Mouse (Mus musculus): ENCODE results near the gene Tmem131. TPM values are rescaled to one million over a fixed set of nuclear protein-coding genes. Genes with fewer than 3 reads are reported as not detected.

The Tmem131 gene
- total RNA-seq, 2 experiments from 2014 or later = 44.4 to 58.3 TPM

DNA sequence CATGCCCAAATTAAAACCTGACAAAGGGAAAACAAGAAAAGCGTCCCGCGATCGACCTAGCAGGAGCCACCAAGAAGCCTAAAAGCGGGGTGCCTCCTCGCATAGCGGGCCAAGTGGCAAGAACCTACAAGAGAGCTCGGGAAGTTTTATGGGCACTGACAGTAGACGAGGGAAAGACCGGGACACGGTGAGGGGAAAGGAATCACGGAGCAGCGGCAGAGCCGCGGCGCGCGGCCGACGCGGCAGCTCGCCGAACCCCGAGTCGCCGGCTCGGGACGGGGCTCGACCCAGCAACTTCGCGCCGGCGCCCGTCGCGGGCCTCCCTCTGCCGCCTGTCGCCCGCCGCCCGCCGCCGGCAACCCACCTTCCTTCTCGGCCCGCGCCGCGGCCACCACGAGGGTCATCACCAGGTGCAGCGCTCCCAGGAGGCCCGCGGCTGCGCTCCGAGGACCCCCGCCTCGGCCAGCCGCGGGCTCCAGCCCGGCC is 4.6 kb downstream of the Tmem131 start:
- DNase-seq = peak; percentile 58

DNA sequence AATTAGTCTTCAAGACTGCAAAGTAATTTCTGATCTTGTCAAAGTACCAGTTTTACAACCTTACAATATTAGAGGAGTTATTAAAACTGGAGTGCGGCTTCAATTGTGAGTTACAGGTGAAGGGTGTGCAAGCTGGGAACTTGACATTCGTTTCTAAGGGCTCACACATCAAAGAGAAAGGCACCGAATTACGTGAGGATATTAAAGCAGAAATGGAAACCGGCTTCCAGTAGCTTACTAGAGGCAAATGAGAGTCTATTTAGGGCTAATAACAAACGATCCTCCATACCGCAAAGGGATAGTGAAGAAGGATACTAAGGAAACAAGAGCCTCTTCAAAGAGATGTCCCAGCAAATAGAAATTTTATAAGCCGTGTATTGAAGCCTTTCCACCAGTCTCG is 5.1 kb downstream of the Tmem131 start:
- DNase-seq = no peak

DNA sequence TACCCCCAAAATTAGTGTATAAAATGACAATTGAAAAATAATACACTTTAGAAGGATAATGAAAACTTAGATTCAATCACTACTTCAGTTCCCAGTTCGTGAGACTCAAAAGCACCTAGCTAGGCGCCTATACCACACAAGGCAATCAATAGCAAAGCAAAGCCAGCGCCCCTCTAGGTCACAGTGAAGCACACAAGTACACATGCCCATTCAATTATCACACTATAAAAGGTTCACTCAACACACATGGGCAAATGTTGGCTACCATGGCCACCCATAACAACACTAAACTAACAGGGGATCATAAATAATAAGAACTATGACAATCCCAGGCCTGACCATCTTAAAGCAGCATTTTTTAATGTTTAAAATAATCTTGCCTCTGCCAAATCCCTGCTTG is 5.8 kb downstream of the Tmem131 start:
- no peak for DNase-seq

DNA sequence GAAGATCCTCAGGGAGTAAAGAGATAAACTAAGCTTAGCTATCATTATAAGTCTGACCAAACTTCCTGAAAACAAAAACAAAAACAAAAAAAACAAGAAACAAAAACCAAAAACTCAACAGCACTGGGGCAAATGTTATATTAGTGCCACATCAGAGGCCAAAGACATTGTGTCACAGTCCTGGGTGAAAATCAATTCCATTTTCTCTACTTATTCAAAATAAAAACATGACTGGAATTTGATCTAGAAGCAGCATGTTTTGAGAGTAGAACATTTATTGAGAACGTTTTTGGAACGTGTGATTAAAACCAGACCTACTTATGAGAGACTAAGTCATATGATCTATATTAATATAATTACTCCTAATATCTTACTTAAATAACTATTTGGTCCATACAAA is 6.5 kb downstream of the Tmem131 start:
- DNase-seq = no peak

DNA sequence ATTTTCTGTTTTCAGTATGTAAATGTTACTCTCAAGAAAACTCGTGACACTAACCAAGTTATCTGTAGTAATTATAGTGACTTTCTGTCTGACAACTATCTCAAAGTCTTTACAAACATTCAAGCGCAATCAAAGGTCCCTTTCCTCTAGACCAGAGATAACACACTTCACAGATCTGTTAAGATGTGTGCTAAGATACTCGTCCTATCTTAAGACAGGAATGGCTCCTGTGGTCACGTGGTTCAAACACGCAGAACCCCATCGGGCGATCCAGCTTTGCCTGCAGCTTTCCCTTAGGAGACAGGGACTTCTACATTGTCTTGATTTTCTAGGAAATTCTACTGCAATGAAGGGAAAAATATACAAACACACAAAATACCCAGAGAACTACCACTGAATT is 6.9 kb downstream of the Tmem131 start:
- DNase-seq = no peak

DNA sequence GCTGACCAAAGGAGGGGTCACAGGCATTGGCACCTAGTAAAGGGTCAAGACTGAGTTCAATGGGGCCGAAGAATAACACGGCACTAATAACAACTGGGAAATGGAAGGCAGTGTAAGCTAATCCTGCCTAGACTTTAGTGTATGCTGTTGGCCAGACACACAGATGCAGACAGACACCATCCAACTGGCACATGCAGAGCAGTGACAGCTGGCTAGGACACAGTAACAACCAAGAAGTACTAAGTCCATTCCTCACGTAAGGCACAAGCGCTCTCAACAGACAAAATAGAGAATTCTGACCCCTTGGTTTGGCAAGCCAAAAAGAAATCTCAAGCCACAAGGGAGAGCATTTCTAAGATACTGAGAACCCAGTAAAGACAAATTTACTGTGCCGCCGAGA is 8.7 kb downstream of the Tmem131 start:
- DNase-seq = no peak

DNA sequence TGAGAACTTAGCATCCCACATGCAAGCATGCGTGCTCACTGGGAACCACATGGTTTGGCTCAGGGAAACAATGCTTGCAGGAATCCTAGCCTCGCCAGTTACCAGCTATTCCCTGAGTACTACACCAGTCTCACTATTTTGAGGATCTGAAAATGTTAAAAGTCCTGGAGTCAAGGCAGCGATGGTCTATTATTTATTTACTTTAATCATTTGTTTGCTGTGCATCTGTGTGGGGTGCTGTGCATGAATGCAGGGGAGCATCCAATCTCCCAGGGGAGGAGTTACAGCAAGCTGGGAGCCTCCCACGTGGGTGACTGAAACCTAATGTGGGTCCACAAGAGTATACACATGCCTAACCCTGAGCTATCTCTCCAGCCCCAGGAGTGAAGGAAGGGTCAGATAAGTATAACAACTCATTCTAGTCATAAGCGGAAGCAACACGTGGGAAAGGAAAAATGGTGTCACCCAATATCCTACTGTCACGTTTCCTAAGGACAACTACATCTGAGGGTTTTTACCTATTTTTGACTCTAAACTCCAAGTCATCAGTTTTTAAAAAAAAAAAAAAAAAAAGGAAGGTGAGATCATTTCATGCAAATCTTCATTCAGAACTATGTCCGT is 9.4 kb downstream of the Tmem131 start:
- no peak for DNase-seq

DNA sequence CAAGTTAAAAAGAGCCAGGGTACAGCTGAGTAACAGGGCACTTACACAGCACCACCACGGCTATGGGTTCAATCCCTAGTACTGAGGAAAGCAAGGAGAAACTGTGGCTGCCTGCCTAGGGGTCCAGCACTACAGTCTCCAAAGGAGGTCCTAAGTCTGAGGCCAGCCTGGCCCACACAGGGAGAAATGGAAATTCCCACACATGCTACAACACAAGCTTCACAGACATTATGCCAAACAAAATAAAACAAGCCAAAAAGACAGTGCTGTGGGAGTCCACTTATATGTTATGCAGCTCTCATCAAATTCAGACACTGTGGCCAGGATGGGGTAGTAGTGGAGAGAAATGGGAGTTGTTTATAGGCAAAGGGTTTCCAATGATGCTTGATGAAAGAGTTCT is 11.2 kb downstream of the Tmem131 start:
- DNase-seq = no peak

DNA sequence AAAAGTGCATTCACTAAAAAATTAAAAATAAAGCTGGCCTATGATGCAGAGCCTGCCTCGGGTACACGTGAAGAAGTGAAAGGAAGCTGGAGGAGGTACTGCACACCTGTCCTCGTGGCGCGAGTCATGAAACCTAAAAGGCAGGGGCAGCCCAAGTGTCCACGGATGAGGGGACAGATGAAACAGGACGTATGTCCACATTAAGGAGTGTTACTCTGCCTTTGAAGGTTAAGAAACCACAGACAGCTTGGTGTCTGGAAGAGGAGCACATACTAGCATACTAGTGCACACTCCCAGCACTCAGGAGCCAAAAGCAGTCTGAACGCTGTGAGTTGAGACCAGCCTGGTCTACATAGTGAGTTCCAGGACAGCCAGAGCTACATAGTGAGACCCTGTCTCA is 12.6 kb downstream of the Tmem131 start:
- DNase-seq = no peak

DNA sequence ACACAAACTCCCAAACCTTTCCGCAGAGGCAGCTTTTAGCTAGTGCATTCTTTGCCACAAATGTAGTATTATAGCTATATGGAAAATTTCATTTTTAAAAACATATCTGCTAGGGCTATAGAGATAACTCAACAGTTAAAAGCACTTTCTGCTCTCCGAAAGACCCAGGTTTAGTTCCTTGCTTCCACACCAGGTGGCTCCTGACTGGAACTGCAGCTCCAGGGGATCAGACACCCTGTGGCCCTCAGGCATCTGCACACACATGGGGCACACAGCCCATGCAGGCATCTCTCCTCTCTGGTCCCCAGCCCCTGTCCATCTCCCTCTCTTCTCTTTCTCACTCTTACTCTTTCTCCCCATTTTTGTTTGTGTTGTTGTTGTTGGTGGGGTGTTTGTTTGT is 13.5 kb downstream of the Tmem131 start:
- DNase-seq = no peak

DNA sequence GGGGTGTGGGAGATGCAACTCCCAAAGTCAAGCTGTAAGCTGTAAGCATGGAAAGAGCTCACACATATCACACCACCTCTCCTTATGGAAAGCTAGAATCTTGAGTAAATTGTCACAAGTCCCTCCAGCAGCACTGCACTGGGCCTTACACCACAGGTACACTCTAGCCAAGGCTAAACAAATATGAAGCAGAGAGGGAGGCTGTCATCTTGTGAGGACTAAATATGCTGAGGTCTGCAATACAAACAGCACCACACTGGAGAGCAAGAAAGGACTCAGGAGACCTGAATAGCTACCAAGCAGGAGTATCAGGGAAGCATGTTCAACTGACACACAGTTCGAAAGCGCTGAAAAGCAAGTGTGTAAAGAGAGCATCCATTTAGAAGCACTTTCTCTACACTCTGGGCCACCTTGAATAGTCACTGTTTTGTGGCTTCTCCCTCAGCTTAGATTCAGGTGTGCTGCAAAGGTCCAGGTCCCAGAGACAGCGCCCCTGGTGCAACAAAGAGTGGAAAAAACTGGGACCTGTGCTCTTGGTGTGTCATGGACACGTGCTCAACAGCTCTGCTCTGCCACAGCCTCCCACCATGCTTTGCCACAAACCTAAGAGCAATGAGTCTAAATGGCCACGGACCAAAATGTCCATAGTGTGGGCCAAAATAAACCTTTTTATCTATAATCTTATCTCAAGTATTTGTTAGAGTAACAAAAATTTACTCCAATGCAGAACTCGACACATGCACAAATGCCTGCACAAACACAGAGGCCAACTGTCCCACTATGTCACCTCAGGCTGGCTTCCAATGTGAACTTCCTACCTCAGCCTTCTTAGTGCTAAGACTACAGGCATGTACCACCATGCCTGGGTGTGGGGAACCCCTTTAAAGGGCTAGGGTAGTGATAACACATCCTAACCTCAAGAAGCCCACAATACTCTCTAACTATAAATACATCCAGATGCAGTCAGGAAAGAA is 14.8 kb downstream of the Tmem131 start:
- no peak for DNase-seq

DNA sequence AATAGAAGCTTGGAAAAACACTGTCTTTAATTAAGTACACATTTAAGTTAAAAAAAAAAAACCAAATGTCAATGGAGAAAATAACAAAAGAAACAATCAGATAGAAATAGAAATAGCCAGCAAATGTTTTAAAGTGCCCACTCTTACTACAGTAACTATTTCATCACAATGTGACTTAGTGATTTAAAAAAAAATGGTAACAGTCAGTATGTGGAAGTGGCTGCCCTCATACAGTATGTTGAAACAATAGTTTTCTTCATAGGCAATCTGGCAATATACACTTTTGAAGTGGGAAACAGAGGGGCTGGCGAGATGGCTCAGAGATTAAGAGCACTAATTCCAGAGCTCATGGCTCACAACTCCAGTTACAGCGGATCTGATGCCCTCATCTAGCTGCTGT is 15.9 kb downstream of the Tmem131 start:
- DNase-seq = no peak

DNA sequence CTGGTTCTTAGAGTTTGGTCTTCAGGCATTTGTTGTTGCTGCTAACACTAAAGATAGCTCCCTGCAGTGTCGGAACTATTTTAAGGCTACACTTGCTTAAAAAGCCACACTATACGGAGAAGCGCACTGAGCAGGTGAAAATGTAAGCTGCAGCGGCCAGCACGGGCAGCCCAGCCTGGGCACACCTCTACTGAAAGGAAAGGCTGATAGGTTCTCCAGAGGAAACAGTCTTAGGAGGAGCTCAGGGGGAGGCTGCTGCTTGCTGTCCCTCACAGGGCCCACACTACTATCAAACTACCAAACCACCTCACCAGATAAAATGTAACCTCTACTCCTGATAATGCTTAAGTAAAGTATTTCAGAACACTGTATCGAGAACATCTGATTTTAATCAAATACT is 16.7 kb downstream of the Tmem131 start:
- no peak for DNase-seq

DNA sequence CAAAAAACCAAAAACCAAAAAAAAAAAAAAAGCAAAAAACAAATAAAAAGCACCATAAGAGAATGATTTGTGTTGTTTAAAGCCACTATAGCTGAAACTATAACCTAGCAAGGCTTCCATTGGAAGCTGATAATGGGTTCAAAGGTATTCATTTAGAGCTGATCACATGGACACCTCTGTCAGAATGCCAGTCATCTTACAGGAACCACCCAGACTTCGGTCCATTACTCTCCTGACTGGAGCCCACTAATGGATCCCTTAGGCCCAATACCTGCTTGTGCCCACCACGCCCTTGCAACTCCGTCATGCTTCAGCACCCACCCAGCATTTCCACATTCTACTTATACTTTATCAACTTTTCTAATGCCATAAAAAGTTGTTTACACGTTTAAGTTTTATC is 17.2 kb downstream of the Tmem131 start:
- DNase-seq = no peak

DNA sequence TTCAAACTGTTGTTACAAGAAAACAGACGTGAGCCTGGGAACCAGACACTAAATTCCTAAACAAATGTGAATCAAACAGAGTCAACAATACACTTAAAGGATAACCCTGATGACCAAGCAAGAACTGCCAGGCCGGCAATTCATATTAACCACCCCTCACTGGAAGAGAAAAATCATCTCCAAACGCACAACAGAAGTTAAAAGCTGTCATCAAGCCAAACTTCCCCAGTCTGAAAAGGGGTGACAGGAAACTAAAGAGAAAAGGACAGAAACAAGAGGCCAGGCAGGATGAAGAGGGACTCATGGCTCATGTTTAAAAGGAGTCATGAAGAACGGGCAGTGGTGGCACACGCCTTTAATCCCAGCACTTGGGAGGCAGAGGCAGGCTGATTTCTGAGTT is 17.7 kb downstream of the Tmem131 start:
- no peak for DNase-seq

DNA sequence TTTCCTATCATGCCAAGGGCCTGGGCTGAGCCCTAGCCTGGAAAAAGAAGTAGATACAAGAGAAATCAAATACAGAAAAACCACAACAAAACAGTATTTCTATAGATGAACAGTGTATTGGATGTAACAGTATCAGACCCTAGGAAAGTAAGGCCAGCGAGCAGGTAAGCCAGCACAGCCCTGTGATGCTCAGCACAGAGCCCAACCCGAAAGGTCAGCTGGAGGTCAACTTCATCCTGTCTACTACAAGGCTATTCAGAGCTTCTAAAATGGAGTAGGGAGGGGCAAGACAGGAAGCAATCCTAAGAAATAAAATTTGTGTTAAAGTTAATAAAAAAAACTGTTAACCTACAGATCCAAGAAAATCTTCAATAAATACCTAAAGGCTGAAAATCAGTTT is 18.6 kb downstream of the Tmem131 start:
- DNase-seq = no peak

DNA sequence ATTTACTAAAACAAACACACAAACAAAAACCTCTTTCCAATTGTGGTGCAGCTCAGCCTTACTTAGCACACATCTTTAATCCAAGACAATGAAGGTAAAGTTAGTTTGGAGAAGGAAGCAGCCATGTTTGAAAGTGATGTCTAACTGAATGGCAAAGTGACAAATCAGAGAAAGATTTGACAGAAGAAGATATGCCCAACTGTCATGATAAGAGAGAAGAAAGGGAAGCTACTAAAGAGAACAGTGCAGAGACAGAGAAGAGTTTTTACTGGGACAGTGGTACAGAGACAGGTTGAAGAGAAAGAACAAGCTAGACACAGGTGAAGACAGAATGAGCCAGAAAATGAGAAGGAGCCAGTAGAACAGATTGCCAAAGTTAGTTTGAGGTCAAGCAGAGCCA is 19.6 kb downstream of the Tmem131 start:
- no peak for DNase-seq

DNA sequence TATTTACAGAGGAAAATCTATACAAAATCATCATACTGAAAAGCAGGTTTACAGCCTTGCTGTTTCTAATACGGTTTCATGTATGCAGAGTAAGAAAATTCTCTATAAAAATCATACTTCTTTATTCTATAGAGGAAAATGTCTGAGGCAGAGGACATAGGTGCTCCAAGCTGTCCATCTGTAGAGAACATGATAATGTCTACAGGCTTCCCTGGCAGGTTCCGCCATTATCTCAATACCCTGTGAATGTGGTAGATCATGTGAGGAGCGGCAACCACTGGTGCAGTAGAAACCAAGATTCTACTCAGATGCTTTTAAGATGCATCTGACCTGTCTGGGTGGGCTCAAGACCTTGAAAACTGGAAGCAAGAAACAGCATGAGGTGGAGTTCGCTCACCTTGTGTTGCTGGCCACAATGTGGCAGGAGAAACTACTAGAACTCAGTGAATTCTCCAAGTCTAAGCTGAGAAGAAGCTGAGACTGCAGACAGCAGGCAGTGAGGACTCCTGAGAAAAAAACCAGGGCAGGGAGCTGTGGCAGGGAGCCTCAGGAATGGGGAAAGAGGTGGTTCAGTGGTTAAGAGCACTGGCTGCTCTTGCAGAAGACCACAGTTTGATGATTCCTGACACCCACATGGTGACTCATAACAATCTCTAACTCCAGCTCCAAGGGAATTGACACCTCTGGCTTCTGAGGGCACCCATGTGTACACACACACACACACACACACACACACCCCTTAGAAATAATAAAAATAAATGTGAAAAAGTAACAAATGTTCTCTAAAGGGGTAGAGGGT is 20.6 kb downstream of the Tmem131 start:
- no peak for DNase-seq

DNA sequence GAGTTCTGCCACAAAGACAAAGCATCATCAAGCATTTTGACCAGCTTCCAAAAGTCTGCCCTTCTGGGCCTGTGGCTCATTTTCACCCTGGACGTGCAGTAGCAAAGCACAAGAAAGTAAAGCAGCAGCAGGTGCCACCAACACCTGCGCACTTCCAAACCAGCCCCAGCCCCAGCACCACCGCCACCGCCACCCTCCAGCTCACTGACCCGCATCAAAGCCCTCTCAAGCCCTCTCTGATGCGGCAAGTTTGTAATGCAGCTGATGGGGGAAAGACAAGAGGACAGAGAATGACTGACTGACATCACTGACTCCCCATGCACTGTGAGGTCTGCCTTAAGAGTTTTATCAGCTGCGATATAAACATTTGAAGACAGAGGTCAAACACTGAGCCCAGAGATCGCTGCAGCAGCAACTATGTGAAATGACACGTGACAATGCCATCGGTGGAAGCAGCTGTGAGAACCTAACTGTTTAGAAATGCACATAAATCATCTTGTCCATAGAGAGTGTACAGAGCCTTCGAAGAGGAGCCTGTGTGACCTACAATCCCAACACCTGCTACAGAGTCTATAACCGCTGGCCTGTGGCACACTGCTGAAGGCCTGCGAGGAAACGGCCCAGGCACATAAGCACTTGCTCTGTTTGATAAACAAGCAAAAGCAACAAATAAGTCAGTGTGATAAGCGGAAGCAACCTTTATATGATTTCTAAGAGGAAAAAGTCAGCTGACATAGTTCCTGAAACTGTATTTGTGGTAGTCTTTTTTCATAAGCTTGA is 21.7 kb downstream of the Tmem131 start:
- DNase-seq = no peak

DNA sequence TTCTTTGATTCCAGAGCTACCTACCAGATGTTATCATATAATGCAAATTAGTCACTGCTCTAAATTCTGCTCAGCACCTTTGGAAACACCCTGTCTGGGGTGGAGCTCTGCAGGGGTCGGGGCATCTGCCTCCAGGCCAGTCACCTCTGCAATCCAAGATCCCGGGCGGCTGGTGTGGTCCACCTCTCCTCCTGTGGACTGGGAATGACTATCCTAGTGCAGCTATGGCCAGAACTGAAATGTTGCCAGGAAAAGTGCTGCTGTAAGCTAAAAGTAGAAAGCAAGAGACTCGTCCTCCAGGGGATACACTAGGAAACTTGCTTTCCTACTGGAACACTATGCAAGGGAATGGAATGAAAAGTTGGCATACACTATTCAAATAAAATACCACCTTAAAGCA is 22.7 kb downstream of the Tmem131 start:
- DNase-seq = peak; percentile 28

DNA sequence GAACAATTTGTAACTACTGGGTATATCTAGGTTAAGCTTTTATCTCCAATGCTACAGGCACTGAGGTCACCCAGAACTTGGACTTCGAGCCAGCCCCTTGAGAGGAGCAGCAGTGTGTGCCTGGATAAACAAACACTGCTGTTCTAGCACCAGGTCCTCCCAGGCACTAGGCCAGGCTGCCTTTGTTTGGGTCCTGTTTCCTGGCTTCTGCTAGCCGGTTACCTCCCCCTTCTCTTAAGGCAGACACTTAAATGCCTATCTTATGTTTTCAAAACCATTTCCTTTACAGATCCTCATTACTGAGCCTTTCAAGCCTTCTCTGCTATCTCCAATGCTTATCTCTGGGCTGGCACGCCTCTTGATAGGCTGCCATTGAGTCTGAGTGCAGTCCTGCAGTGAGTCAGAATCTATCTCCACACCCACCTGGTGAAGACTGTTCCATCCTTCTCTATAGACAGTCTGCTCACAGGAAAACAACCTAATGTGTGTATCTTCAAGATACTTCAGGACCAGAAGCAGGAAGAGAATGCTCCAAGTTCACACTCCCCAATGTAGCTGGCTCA is 23.2 kb downstream of the Tmem131 start:
- DNase-seq = no peak

DNA sequence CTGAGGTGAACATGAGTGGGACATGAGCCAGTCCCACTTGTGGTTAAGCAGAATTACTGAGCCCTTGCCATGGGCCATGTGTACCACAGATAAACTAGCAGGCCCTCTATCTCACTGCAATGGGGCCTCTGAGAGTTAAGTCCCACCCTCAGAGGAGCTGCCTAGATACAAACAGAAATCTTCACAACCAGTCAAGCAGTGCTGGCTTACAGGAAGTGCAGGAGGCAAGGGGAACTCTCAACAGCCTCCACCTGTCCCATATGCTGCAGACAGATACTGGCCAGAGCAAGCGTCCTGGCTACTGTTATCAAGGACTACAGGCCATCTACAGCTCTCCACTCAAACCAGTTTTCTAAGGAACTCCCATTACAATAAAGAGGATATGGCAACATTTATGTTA is 23.7 kb downstream of the Tmem131 start:
- DNase-seq = no peak
